Mouse (Mus musculus) lung, adult 18-20 months (tissue): Measurements from ENCODE around the gene Top3a.
"Not testable (repeated sequence)": the region's sequence is repeated elsewhere in the genome, so short reads cannot be mapped to it uniquely, and the experiment has no call there.

Experiments used
- DNase-seq, 2 experiments: peaks; one replicate each; pipeline ENCODE4 v3.0.0; 2022; ENCODE audit warnings: mixed read lengths in 2 of 2

The Top3a gene

DNA sequence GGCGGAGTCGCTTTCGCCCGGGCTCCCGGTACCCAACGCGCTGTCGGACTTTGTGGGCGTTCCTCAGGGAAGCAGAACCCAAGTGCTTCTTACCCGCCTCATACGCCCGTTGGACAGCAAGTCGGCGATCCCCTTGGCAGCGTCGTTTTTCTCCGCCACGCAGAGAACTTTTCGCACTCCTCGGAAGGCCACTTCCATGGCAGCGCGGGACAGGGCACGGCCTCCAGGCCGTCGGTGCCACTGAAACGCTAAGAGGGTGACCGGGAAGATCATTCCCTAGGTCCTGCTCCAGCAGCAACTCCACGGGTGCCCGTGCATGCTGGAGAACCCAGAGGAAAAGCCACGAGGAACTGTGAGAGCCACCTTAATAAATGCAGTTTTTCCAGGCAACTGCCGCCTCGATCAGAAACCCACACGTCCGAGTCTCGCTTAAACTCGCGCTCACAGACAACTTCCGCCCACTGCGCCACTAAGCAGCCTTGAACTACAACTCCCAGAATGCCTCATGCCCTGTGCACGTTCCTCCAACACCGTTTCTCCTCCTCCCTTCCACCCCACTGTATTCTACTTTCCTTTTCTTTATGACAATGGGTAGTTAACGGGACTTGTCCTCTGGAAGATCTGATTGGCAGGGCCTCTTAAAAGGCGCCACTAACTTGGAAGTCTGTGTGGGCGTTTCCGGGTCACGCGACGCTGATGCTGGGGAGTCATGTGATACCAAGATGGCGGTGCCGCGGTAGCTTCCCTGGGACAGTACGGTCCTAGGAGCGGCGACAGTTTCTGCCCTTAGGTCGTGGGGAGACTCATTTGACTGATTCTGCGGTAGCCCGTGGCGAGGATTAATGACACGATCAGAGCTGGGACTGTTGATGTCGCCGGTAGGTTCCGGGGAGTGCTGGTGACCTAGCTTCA lies at the start of gene Top3a, which contains the start of gene Smcr8:
TSS of gene Top3a (minus strand) at position 537 of the 912 bp plus-strand sequence.
TSS of gene Smcr8 (plus strand) at position 696 of the 912 bp plus-strand sequence.
- peak; percentile 88 to 91 for DNase-seq

DNA sequence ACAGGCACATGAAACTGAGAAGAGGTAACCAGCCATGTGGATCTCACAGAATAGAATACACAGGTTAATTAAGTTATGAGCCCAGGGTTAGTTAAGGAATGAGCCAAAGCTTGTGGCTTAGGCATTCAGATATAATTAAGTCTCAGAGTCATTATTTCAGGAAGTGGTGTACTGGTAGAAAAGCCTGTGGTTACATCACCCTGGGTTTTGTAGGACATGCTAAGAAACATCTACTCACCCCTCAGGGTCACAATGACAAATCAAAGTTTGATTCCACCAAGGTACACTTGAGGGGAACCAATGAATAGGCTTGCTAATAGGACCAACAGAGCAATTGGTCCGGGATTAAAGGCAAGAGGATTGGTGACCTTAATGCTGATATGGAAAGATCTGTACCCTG lies 49.5 kb upstream of the Top3a start:
- no peak for DNase-seq

- DNase-seq: peak; percentile 49 to 72
Observed at GRCm38 (mm10) chr11:60825191-60825590, 48.0 kb upstream of the Top3a start.

- DNase-seq: no peak
Observed at GRCm38 (mm10) chr11:60823771-60824170, 46.6 kb upstream of the Top3a start.

DNA sequence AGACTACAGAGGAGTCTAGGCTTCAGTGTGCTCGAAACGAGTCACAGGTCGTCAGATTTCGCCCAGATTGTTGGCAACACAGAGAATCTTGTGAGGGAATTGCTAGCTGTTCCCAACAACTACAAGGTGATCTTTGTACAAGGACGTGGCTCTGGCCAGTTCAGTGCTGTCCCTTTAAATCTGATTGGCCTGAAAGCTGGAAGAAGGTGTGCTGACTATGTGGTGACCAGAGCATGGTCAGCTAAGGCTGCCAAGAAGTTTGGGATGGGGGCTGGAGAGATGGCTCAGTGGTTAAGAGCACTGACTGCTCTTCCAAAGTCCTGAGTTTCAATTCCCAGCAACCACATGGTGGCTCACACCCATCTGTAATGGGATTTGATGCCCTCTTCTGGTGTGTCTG lies 39.2 kb upstream of the Top3a start:
- DNase-seq: no peak

- not testable (repeated sequence) for DNase-seq
Observed at GRCm38 (mm10) chr11:60811618-60812017, 34.5 kb upstream of the Top3a start, which contains the start of gene Shmt1. Shmt1 (minus strand) TSS chr11:60811718.

DNA sequence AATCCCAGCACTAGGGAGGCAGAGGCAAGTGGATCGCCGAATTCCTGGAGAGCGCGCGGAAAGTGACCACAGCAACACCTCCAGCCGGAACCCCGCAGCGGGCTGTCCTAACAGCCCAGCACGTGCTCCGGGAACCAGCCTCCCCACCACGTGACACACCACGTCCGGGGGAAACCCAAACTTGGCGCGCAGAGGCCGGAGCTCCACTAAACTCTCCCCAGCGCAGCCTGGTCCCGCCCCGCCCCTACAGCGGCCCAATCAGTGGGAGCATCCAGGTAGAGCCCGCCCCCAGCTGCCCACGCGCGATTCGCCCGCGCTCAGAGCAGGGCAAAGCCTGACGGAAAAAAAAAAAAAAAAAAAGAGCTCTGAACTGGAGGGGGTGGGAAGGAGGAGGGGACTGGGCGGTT lies 33.9 kb upstream of the Top3a start:
- DNase-seq: peak; percentile 96 to 97

DNA sequence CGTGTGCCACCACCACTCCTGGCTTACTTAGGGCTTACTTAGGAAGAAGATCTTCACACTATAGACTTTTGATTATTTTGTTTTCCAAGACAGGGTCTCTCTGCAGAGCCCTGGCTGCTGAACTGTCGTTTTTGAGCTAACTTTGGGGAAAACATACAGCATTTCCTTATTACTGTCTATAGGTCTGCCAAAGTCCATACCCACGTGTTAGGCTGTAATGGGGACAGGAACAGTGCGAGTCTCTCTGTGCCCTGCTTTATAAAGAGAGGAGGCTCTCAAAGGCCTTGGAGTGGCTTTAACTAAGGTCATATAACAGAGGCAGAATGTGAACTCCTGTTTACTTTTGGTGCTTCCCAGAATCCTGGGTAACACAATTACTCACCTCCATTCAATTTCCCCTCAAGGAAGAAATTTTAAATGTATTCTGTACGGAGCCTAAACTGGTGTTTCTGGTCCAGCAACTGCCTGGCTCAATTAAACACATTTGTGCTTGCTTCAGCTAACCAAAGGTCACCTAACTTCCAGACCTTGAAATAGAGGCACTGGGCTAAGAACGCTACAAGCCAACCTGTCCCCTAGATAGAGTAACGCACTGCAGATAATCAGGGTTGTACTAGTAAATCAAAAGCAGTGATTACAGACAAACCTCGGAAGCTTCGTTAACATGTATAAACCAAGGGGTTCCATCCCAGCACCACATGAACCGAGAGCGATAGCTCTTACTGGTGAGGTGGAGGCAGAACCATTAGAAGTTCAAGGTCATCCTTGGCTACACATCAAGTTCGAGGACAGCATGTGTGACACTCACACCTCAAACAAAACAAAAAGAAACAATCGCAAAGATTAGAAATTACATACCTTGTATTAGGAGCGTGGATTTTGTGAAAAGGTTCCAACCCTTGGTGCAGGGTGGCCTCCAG lies 33.1 kb upstream of the Top3a start:
- peak; percentile 14 to 31 for DNase-seq

DNA sequence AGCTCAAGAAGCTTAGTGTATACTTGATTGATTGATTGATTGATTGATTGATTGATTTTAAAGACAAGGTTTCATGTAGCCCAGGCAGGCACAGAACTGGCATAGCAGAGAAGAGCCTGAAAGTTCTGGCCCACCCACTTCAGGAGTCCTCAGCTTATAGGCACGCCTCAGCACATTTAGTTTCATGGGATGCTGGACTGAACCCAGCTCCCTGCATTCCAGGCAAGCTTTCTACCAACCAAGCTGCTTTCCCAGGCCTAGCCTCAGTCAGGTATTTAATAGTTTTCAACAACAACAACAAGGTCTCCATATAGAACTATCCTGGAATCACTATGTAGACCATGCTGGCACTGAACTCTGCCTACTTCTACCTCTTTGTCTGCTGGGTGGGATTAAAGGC lies 32.4 kb upstream of the Top3a start:
- DNase-seq: no peak

DNA sequence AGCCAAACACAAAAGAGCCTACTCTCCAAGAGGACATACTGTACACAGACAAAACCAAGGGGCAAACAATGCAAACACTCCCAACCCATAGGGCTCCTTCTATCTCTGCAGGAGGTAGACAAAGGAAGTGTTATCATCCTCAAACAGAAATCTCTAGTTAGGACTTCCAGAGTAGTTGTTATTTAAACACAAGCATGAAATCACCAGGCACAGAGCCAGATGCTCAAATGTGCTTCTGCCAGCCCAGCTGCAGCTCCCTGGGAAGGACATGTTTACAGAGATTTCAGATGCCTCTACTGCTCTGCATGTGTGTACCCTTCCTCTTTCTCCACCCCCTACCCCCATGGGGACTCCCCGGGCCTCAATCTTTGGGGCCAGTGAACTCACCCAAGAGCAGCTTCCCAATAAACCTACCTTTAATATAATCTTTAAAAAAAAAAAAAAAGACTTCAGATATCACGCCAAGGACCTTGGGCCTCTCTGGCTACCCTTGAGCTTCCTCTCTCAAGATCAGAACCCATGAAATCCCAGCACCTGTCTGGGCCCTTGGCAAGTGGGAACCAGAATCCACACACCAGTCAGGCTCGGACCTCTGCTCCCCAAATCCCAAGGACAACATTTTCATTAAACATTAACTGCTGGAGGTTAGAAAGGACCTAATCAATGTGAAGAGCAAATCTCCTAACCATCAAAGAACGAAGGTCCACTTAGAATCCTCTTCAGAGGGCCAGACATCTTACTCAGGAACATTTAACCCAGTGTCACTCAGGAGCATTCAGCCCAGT lies 31.3 kb upstream of the Top3a start:
- peak; percentile 52 to 66 for DNase-seq

GRCm38 (mm10) chr11:60800892-60801291 lies 23.7 kb upstream of the Top3a start:
- DNase-seq: no peak

DNA sequence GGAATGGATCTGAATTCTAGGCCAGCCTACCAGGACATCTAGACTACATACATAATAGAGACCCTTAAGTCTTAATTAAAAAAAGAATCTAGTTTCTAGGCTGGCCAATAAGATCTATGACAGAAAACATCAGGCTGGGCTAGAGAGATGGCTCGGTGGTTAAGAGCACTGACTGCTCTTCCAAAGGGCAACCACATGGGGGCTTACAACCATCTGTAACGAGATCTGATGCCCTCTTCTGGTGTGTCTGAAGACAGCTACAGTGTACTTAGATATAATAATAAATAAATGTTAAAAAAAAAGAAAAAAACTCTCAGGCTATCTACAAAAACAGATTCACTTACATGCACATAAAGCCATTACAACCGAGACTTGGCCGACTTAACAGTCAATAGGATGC lies 22.8 kb upstream of the Top3a start:
- DNase-seq: no peak

- no peak for DNase-seq
Observed at GRCm38 (mm10) chr11:60796342-60796741, 19.2 kb upstream of the Top3a start.

DNA sequence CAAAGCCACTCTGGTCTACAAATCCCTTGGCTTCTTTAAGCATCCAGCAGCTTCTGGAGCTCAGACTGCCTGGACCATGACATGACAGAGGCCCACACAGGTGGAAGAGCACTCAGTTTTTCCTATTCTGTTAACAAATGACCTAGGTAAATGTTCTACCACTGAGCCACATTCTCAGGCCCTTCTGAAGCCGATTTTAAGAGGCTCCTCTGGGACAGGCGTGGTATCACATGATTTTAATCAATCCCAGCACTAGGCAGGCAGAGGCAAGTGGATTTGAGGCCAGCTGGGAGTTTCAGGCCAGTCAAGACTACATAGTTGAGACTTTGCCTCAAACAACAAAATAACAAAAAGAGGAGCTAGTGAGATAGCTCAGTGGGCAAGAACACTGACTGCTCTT lies 13.3 kb upstream of the Top3a start:
- no peak for DNase-seq

DNA sequence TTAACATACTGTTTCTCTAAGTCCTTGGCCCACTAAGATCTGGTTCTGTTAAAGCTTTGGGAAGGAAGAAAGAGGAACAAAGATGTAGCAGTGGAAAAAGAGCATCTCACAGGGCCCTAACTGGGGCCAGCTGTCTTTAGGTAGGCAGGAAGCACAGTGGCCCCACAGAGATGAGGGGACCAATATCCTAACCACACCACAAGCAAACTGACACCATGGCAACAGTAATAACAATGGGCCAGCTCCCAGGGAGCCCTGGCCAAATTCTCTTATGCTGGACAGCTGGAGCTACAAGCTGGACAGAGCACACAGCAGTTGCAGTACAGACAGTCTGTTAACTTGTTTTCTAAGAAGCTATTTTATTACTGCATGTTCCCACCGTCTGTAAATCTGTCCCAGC lies 10.4 kb upstream of the Top3a start:
- no peak for DNase-seq

DNA sequence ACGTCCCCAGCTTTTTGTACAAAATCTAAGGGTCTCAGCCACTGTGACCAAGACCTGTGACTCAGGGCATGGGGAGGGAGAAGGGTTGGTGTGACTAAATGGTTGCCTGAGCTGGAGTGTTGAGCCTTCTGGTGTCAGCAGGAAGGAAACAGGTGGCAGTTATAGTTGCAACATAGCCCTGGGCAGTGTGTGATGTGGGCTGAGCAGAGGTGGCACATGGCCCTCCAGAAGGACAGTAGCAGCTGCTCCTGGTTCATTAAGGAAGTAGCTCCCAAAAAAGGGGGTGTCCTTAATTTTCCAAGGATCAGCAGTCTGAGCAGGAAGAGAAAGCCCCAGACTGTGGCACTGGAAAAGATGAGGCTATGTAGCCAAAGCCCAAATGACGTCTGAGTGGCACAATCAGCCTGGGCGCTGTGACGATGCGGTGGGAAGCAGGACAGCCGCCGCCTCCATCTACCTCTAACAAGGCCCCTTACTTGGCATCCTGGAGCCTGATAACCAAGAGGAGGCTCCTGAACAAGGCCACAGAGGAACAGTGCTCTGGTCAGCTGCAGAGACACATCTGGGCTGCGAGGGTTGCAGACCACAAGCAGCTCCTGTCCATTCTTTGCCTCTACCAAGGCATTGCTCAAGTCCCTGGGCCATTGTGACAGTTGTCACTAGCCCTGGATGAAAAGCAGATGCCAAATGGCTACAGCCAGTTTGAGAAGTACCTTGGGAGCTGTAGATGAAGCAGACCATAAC lies 7.2 kb upstream of the Top3a start:
- DNase-seq: no peak

GRCm38 (mm10) chr11:60779673-60780189 lies 2.6 kb upstream of the Top3a start:
- DNase-seq: no peak

DNA sequence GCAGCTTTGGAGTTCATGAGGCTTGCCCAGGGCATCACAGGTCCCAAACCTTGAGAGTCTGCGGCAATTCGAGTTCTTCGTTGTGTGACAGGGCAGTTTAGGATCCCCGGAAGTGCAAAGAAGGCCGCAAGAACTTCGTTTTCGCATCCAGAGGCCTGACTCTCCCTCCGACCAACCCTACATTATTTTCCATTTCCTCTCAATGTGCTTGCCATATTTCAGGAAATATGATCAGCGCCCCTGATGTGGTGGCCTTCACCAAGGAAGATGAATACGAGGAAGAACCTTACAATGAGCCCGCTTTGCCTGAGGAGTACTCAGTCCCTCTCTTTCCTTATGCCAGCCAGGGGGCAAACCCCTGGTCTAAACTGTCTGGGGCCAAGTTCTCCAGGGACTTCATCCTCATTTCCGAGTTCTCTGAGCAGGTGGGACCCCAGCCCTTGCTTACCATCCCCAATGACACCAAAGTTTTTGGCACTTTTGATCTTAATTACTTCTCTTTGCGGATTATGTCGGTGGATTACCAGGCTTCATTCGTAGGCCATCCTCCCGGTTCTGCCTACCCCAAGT lies 721 bp upstream of the Top3a start:
- DNase-seq: no peak

- no peak for DNase-seq
Observed at GRCm38 (mm10) chr11:60776107-60776828, 897 bp downstream of the Top3a start.

DNA sequence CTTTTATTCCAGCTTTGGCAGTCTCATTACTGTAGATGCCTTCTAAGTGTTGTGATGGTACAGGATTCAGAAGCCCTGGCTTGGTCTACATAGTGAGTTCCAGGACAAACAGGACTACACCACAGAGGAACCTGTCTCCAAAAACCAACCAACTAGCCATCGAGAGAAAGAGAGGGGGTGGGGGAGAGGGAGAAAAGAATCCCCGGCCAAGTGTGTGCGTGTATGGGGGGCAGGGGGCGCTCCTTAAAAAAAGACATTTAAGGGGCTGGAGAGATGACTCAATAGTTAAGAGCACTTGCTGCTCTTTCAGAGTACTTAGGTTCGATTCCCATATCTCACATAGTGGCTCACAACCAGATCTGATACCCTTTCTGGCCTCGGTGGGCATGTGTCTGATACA lies 1.6 kb downstream of the Top3a start:
- DNase-seq: no peak

DNA sequence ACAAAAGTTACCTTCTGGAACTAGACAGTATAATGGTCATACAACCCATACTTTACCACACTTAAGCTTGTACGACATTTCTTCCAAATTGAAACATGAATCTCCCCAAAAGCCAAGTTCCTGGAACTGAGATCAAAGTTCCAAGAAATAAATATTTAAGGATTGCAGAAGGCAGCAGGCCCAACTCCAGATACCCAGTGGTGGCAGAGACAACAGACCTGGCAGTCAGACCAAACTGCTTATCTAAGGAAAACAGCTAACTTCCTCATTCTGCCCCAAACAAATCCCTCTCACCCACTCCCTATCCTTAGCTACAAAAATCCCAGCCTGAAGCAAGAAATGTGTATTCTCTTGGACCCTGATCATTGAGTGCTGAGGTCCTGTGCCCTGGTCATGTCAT lies 2.3 kb downstream of the Top3a start:
- no peak for DNase-seq
